Mouse (Mus musculus) forebrain, postnatal 0 days (tissue): ENCODE measurements at regions not wholly inside any gene's neighbourhood (a gene's known extent, or its start where the extent isn't known, plus 50 kb on each side); places are given as distances from the start of the nearest gene placed in this dataset.

Experiments
- ATAC-seq: fragments of 200-750 bp; cut with Nextera tagmentation; 2 replicates; pipeline ENCODE4 v1.8.0; 2017; ENCODE audit warnings: mild to moderate bottlenecking, moderate library complexity
- DNase-seq: peaks from one replicate; pipeline ENCODE4 v3.0.0-alpha.2; 2015
- H3K27ac ChIP-seq: fragments of 300-500 bp; sonication (generic); 2 replicates; pipeline ENCODE4 v1.5.1; 2014; ENCODE audit warnings: low read depth, mild to moderate bottlenecking, antibody characterized with exemption, low read length, moderate library complexity, mixed read lengths
- H3K27me3 ChIP-seq: fragments of 300-500 bp; sonication (generic); 2 replicates; pipeline ENCODE4 v1.6.1; 2014; ENCODE audit warnings: mild to moderate bottlenecking, low read length, mixed read lengths; ENCODE audit not compliant: insufficient read depth
- H3K36me3 ChIP-seq: fragments of 300-500 bp; sonication (generic); 2 replicates; pipeline ENCODE4 v1.6.1; 2014; ENCODE audit warnings: mild to moderate bottlenecking, moderate library complexity; ENCODE audit not compliant: insufficient read depth
- H3K4me1 ChIP-seq: fragments of 300-500 bp; sonication (generic); 2 replicates; pipeline ENCODE4 v1.6.1; 2014; ENCODE audit warnings: antibody characterized with exemption; ENCODE audit not compliant: insufficient read depth
- H3K4me2 ChIP-seq: fragments of 300-500 bp; sonication (generic); 2 replicates; pipeline ENCODE4 v1.6.1; 2014; ENCODE audit warnings: low read depth, mild to moderate bottlenecking, moderate library complexity
- H3K4me3 ChIP-seq: fragments of 300-500 bp; sonication (generic); 2 replicates; pipeline ENCODE4 v1.5.1; 2014; ENCODE audit warnings: low read depth, low read length, mixed read lengths
- H3K9ac ChIP-seq: fragments of 300-500 bp; sonication (generic); 2 replicates; pipeline ENCODE4 v1.6.1; 2014; ENCODE audit warnings: mild to moderate bottlenecking
- H3K9me3 ChIP-seq: fragments of 300-500 bp; sonication (generic); 2 replicates; pipeline ENCODE4 v1.6.1; 2016; ENCODE audit warnings: low read length
- CTCF ChIP-seq: sonication (generic); IDR thresholded peaks from 2 replicates; pipeline ENCODE4 v1.5.1; 2016; ENCODE audit warnings: antibody characterized with exemption, control low read depth, low read depth
- WGBS: fragments of 180-500 bp; shearing (Covaris S2); extraction: QIAGEN DNeasy Blood & Tissue Kit; methylation state at CpG from one replicate; pipeline ENCODE4 v1.1.7; 2014; 5-methylcytosine and 5-hydroxymethylcytosine counted together

GRCm38 (mm10) chr1:55807028-55807427 lies 401.3 kb downstream of the Plcl1 start:
- Histone ChIP-seq H3K4me3 (no peak overlapping the region), H3K9ac (no peak overlapping the region), H3K36me3 (no peaks in the 10 kb centered on the region), H3K4me2 (no peak overlapping the region), H3K27me3 (no peaks in the 10 kb centered on the region), H3K4me1 (no peaks in the 10 kb centered on the region), H3K9me3 (no peaks in the 10 kb centered on the region), H3K27ac (no peak overlapping the region)
- DNase-seq (no peak), ATAC-seq (no peak)
- WGBS = 67% methylated on average over 5 of the region's 5 CpGs
- no peak for TF ChIP-seq CTCF

- 81% methylated on average over 7 of the region's 7 CpGs for WGBS
Measured at GRCm38 (mm10) chr1:55808724-55809519, 403.2 kb downstream of the Plcl1 start.

GRCm38 (mm10) chr1:55812486-55812885 lies 406.8 kb downstream of the Plcl1 start:
- Histone ChIP-seq H3K4me2 (no peak overlapping the region), H3K36me3 (no peaks in the 10 kb centered on the region), H3K9ac (no peak overlapping the region), H3K27me3 (no peaks in the 10 kb centered on the region), H3K4me1 (no peaks in the 10 kb centered on the region), H3K4me3 (no peak overlapping the region), H3K9me3 (no peaks in the 10 kb centered on the region), H3K27ac (no peak overlapping the region)
- WGBS = 96% methylated on average over 1 of the region's 1 CpGs
- TF ChIP-seq CTCF = no peak
- DNase-seq = no peak
- ATAC-seq = no peak

More at GRCm38 (mm10) chr1:55808724-55809519, 403.2 kb downstream of the Plcl1 start:
- H3K4me3 ChIP-seq = no peak overlapping the region
- no peak for TF ChIP-seq CTCF
- H3K9ac ChIP-seq = no peak overlapping the region
- no peak overlapping the region for H3K4me2 ChIP-seq
- H3K27ac ChIP-seq = no peak overlapping the region
- H3K4me1 ChIP-seq = no peaks in the 10 kb centered on the region
- ATAC-seq (no peak), DNase-seq (no peak)
- H3K9me3 ChIP-seq = no peaks in the 10 kb centered on the region
- no peaks in the 10 kb centered on the region for H3K27me3 ChIP-seq
- no peaks in the 10 kb centered on the region for H3K36me3 ChIP-seq

GRCm38 (mm10) chr1:55820866-55821500 lies 415.3 kb downstream of the Plcl1 start:
- no peak for TF ChIP-seq CTCF
- 89% methylated on average over 3 of the region's 3 CpGs for WGBS
- Histone ChIP-seq H3K27me3 (no peaks in the 10 kb centered on the region), H3K9ac (no peak overlapping the region), H3K4me3 (no peak overlapping the region), H3K4me1 (no peaks in the 10 kb centered on the region), H3K27ac (no peak overlapping the region), H3K36me3 (no peaks in the 10 kb centered on the region), H3K4me2 (no peak overlapping the region), H3K9me3 (no peaks in the 10 kb centered on the region)
- no peak for ATAC-seq
- no peak for DNase-seq

- Histone ChIP-seq H3K27me3 (no peaks in the 10 kb centered on the region), H3K9me3 (no peaks in the 10 kb centered on the region), H3K36me3 (no peaks in the 10 kb centered on the region), H3K4me2 (no peak overlapping the region), H3K4me1 (no peaks in the 10 kb centered on the region), H3K4me3 (no peak overlapping the region), H3K27ac (no peak overlapping the region), H3K9ac (no peak overlapping the region)
- WGBS = 89% methylated on average over 4 of the region's 4 CpGs
- ATAC-seq (no peak), DNase-seq (no peak)
- TF ChIP-seq CTCF = no peak
Measured at GRCm38 (mm10) chr1:55822599-55822998, 416.9 kb downstream of the Plcl1 start.

- H3K36me3 ChIP-seq = no peaks in the 10 kb centered on the region
- H3K9me3 ChIP-seq = no peaks in the 10 kb centered on the region
- H3K27ac ChIP-seq = no peak overlapping the region
- H3K4me2 ChIP-seq = no peak overlapping the region
- ATAC-seq (no peak), DNase-seq (no peak)
- H3K4me3 ChIP-seq = no peak overlapping the region
- no peaks in the 10 kb centered on the region for H3K4me1 ChIP-seq
- H3K27me3 ChIP-seq = no peaks in the 10 kb centered on the region
- H3K9ac ChIP-seq = no peak overlapping the region
- no peak for TF ChIP-seq CTCF
Measured at GRCm38 (mm10) chr1:55827191-55827590, 421.5 kb downstream of the Plcl1 start.

- Histone ChIP-seq H3K9ac (no peak overlapping the region), H3K27me3 (no peaks in the 10 kb centered on the region), H3K4me2 (no peak overlapping the region), H3K27ac (no peak overlapping the region), H3K9me3 (no peaks in the 10 kb centered on the region), H3K4me1 (no peaks in the 10 kb centered on the region), H3K36me3 (no peaks in the 10 kb centered on the region), H3K4me3 (no peak overlapping the region)
- WGBS = 89% methylated on average over 3 of the region's 3 CpGs
- no peak for ATAC-seq
- TF ChIP-seq CTCF = no peak
- DNase-seq = no peak
Measured at GRCm38 (mm10) chr1:55835281-55835680, 429.6 kb downstream of the Plcl1 start.
